Mouse (Mus musculus) MEL (cell line): ENCODE data around the gene Prkcz. TPM values are rescaled to one million over a fixed set of nuclear protein-coding genes. Genes with fewer than 3 reads are reported as not detected.

Experiments used
- DNase-seq: peaks from one replicate; pipeline ENCODE4 v3.0.0; 2011; ENCODE audit warnings: low read depth, low spot score
- H3K27ac ChIP-seq: 2 replicates; pipeline ENCODE4 v1.5.1; 2012; ENCODE audit warnings: low read depth, mild to moderate bottlenecking, control low read depth, low read length, moderate library complexity; ENCODE audit not compliant: control insufficient read depth
- H3K27me3 ChIP-seq, 2 experiments: fragments of 150-350 bp in 1 of 2; sonication (generic) in 1 of 2; 2 replicates each; pipeline ENCODE4 v1.6.1; 2012; ENCODE audit warnings: low read length in 2 of 2, mild to moderate bottlenecking in 2 of 2, improper control_type of control experiment in 1 of 2, moderate library complexity in 1 of 2; ENCODE audit not compliant: insufficient read depth in 2 of 2, control insufficient read depth in 1 of 2
- H3K36me3 ChIP-seq, 2 experiments: 2 replicates each; pipeline ENCODE4 v1.6.1; 2012 to 2014; ENCODE audit warnings: low read length in 2 of 2, improper control_type of control experiment in 1 of 2, inconsistent platforms in 1 of 2, mild to moderate bottlenecking in 1 of 2; ENCODE audit not compliant: insufficient read depth in 2 of 2, control insufficient read depth in 1 of 2
- H3K4me1 ChIP-seq, 2 experiments: fragments of 150-350 bp in 1 of 2; sonication (generic) in 1 of 2; 2 replicates each; pipeline ENCODE4 v1.6.1; 2012; ENCODE audit warnings: low read length in 2 of 2, improper control_type of control experiment in 1 of 2, mild to moderate bottlenecking in 1 of 2; ENCODE audit not compliant: insufficient read depth in 2 of 2, control insufficient read depth in 1 of 2
- H3K4me3 ChIP-seq, 2 experiments: fragments of 150-350 bp in 1 of 2; sonication (generic) in 1 of 2; 2 replicates each; pipeline ENCODE4 v1.5.1; 2012; ENCODE audit warnings: low read depth in 2 of 2, low read length in 2 of 2, mild to moderate bottlenecking in 2 of 2, moderate library complexity in 2 of 2, control low read depth in 1 of 2, improper control_type of control experiment in 1 of 2; ENCODE audit not compliant: control insufficient read depth in 1 of 2, insufficient read depth in 1 of 2
- H3K79me2 ChIP-seq: 2 replicates; pipeline ENCODE4 v1.6.1; 2012; ENCODE audit warnings: mild to moderate bottlenecking, low read length, moderate library complexity; ENCODE audit not compliant: control insufficient read depth, poor library complexity, insufficient read depth
- H3K9ac ChIP-seq: 2 replicates; pipeline ENCODE4 v1.6.1; 2012; ENCODE audit warnings: low read depth, mild to moderate bottlenecking, control low read depth, low read length, moderate library complexity; ENCODE audit not compliant: control insufficient read depth, poor library complexity, severe bottlenecking
- H3K9me3 ChIP-seq: fragments of 150-350 bp; sonication (generic); replicated peaks from 2 replicates; pipeline ENCODE4 v1.6.1; 2012; ENCODE audit warnings: mild to moderate bottlenecking, low read length, improper control_type of control experiment, moderate library complexity; ENCODE audit not compliant: insufficient read depth
- BHLHE40 ChIP-seq: IDR thresholded peaks from 2 replicates; pipeline ENCODE4 v1.6.1; 2012; ENCODE audit warnings: low read depth, mild to moderate bottlenecking, inconsistent platforms, low read length, improper control_type of control experiment, borderline replicate concordance
- CHD2 ChIP-seq: IDR thresholded peaks from 2 replicates; pipeline ENCODE4 v1.6.1; 2011; ENCODE audit warnings: low read length, improper control_type of control experiment
- CTCF ChIP-seq, 3 experiments: IDR thresholded peaks in 2 of 3; conservative IDR thresholded peaks in 1 of 3; 2 replicates each; pipeline ENCODE4 v1.5.1; 2011 to 2012; ENCODE audit warnings: low read length in 3 of 3, low read depth in 2 of 3, mild to moderate bottlenecking in 2 of 3, improper control_type of control experiment in 1 of 3, inconsistent platforms in 1 of 3, mixed read lengths in 1 of 3, moderate library complexity in 1 of 3; ENCODE audit not compliant: control insufficient read depth in 1 of 3, insufficient read depth in 1 of 3, poor library complexity in 1 of 3, severe bottlenecking in 1 of 3
- ELF1 ChIP-seq: IDR thresholded peaks from 2 replicates; pipeline ENCODE4 v1.6.1; 2014; ENCODE audit warnings: low read depth, mild to moderate bottlenecking, inconsistent platforms, low read length, improper control_type of control experiment, moderate library complexity
- EP300 ChIP-seq, 2 experiments: IDR thresholded peaks; 2 replicates each; pipeline ENCODE4 v1.6.1; 2011; ENCODE audit warnings: improper control_type of control experiment in 2 of 2, low read length in 2 of 2, low read depth in 1 of 2, mild to moderate bottlenecking in 1 of 2
- ETS1 ChIP-seq: IDR thresholded peaks from 2 replicates; pipeline ENCODE4 v1.6.1; 2012; ENCODE audit warnings: low read depth, mild to moderate bottlenecking, inconsistent platforms, low read length, improper control_type of control experiment, moderate library complexity
- MAZ ChIP-seq: IDR thresholded peaks from 2 replicates; pipeline ENCODE4 v1.6.1; 2012; ENCODE audit warnings: low read depth, mild to moderate bottlenecking, inconsistent platforms, low read length, improper control_type of control experiment
- MXI1 ChIP-seq: IDR thresholded peaks from 2 replicates; pipeline ENCODE4 v1.6.1; 2011; ENCODE audit warnings: mild to moderate bottlenecking, low read depth, low read length, improper control_type of control experiment
- MYB ChIP-seq: IDR thresholded peaks from 2 replicates; pipeline ENCODE4 v1.6.1; 2011; ENCODE audit warnings: mild to moderate bottlenecking, low read depth, low read length, improper control_type of control experiment
- MYC ChIP-seq: IDR thresholded peaks from 2 replicates; pipeline ENCODE4 v1.6.1; 2011; ENCODE audit warnings: low read depth, mild to moderate bottlenecking, low read length, improper control_type of control experiment, moderate library complexity
- NELFE ChIP-seq: IDR thresholded peaks from 2 replicates; pipeline ENCODE4 v1.6.1; 2011; ENCODE audit warnings: low read depth, low read length, improper control_type of control experiment
- POLR2A ChIP-seq, 2 experiments: IDR thresholded peaks; 2 replicates each; pipeline ENCODE4 v1.6.1; 2011 to 2012; ENCODE audit warnings: low read length in 2 of 2, mild to moderate bottlenecking in 2 of 2, control low read depth in 1 of 2, improper control_type of control experiment in 1 of 2, low read depth in 1 of 2, moderate library complexity in 1 of 2; ENCODE audit not compliant: control insufficient read depth in 1 of 2, insufficient read depth in 1 of 2, poor library complexity in 1 of 2
- SIN3A ChIP-seq: IDR thresholded peaks from 2 replicates; pipeline ENCODE4 v1.6.1; 2012; ENCODE audit warnings: low read length, improper control_type of control experiment, inconsistent platforms
- TAL1 ChIP-seq: IDR thresholded peaks from 2 replicates; pipeline ENCODE4 v1.6.1; 2012; ENCODE audit warnings: mild to moderate bottlenecking, inconsistent platforms, low read length, moderate library complexity, mixed read lengths
- TCF12 ChIP-seq: IDR thresholded peaks from 2 replicates; pipeline ENCODE4 v1.6.1; 2014; ENCODE audit warnings: low read depth, mild to moderate bottlenecking, inconsistent platforms, low read length, improper control_type of control experiment, moderate library complexity
- UBTF ChIP-seq: IDR thresholded peaks from 2 replicates; pipeline ENCODE4 v1.6.1; 2012; ENCODE audit warnings: low read depth, mild to moderate bottlenecking, inconsistent platforms, low read length, improper control_type of control experiment, moderate library complexity, borderline replicate concordance; ENCODE audit not compliant: insufficient read depth
- USF1 ChIP-seq: IDR thresholded peaks from 2 replicates; pipeline ENCODE4 v1.6.1; 2014; ENCODE audit warnings: low read depth, mild to moderate bottlenecking, inconsistent platforms, low read length, improper control_type of control experiment, moderate library complexity
- USF2 ChIP-seq, 2 experiments: IDR thresholded peaks; 2 replicates each; pipeline ENCODE4 v1.6.1; 2011 to 2012; ENCODE audit warnings: improper control_type of control experiment in 2 of 2, low read length in 2 of 2, borderline replicate concordance in 1 of 2, inconsistent platforms in 1 of 2, low read depth in 1 of 2, mild to moderate bottlenecking in 1 of 2; ENCODE audit not compliant: insufficient read depth in 1 of 2
- ZKSCAN1 ChIP-seq: IDR thresholded peaks from 2 replicates; pipeline ENCODE4 v1.6.1; 2012; ENCODE audit warnings: low read depth, mild to moderate bottlenecking, inconsistent platforms, low read length, improper control_type of control experiment, moderate library complexity
- ZMIZ1 ChIP-seq: IDR thresholded peaks from 2 replicates; pipeline ENCODE4 v1.6.1; 2012; ENCODE audit warnings: low read depth, mild to moderate bottlenecking, inconsistent platforms, low read length, improper control_type of control experiment, moderate library complexity
- ZNF384 ChIP-seq: IDR thresholded peaks from 2 replicates; pipeline ENCODE4 v1.6.1; 2012; ENCODE audit warnings: low read depth, mild to moderate bottlenecking, inconsistent platforms, low read length, improper control_type of control experiment
- polyA plus RNA-seq, 2 experiments: library from polyadenylated mRNA; stranded (reverse) in 1 of 2; unstranded in 1 of 2; fragments of >175 nt in 1 of 2; fragments of >200 nt in 1 of 2; gene quantifications; 2 replicates each; pipeline versions ENCODE4 v1.2.1 to v1.2.4; 2012; ENCODE audit warnings: low replicate concordance in 2 of 2, low read depth in 1 of 2; ENCODE audit not compliant: insufficient read length in 2 of 2, insufficient read depth in 1 of 2, missing spikeins in 1 of 2
- total RNA-seq: library from RNA; depleted of rRNA; stranded (reverse); fragments of 300-350 nt; gene quantifications from 2 replicates; pipeline ENCODE4 v1.2.3, GENCODE M21; 2012

The Prkcz gene
- total and polyA plus RNA-seq, 3 experiments = 0.12 to 0.92 TPM; not detected in 1

DNA sequence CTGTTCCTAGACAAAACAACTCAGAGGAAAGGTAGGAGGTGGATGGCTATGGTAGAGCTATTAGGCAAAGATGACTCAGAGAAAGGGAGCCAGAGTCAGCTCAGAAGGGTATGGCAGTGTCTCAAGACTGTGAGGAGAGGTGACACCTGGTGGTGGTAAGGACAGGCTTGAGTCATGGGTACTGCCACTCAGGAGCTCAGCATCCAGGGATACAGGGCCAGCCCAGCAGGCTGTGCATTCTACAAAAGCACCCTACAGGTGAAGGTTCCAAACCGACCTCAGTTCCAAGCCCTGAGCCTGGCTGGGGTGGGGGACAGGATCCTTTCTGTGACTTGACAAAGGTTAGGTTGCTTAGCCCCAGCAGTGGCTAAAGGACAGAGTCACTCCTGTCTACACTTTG, 72.6 kb downstream of the Prkcz start:
- Histone ChIP-seq H3K9me3 (no peaks in the 10 kb centered on the region), H3K9ac (no peak overlapping the region), H3K4me3 (no peak overlapping the region), H3K36me3 (no peaks in the 10 kb centered on the region), H3K27me3 (0 out of 4 replicates have a peak, but pooled peaks cover 0 to 1% of the 10 kb centered on the region in 2 experiments), H3K4me1 (no peaks in the 10 kb centered on the region), H3K27ac (no peak overlapping the region), H3K79me2 (no peaks in the 10 kb centered on the region)
- TF ChIP-seq NELFE = no peak
- no peak for TF ChIP-seq MYB
- no peak for TF ChIP-seq USF2 (IDR thresholded peaks at IDR 0.05; ENCODE audit: borderline replicate concordance in 1 of 2, insufficient read depth in 1 of 2, low read depth in 1 of 2, low read length in 2 of 2)
- TF ChIP-seq ZNF384 = no peak
- peak; percentile 6 to 15 (median 6); a peak in 1 of 6 replicates for TF ChIP-seq CTCF (IDR thresholded peaks at IDR 0.05 in 2 of 3, conservative IDR thresholded peaks at IDR 0.05 in 1 of 3; ENCODE audit: control insufficient read depth in 1 of 3, insufficient read depth in 1 of 3, low read depth in 2 of 3, low read length in 3 of 3, poor library complexity in 1 of 3, severe bottlenecking in 1 of 3)
- TF ChIP-seq USF1 = no peak
- TF ChIP-seq BHLHE40 = no peak
- TF ChIP-seq MYC = no peak
- no peak for DNase-seq

DNA sequence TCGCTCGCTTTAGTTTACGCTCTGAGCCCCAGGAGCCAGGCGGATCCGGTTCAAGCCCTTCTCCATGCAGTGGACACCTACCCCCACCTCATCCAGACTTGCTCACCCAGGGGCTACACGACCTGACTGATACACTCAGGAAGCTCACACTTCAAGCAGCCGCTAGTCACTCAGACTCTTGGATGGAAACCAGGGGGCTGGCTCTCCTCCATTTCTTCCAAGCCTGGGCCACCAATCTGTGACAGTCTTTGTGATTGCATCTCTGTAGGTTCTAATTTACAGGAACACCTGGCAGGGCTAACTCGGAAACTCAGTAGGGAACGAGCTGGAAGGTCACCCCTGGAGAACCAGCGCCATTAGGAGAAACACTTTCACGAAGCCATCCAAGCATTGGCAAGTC, 73.4 kb downstream of the Prkcz start:
- 0 out of 4 replicates have a peak, but pooled peaks cover 0 to 1% of the 10 kb centered on the region in 2 experiments for H3K27me3 ChIP-seq
- no peak for DNase-seq
- H3K4me1 ChIP-seq = no peaks in the 10 kb centered on the region
- H3K27ac ChIP-seq = no peak overlapping the region
- H3K36me3 ChIP-seq = no peaks in the 10 kb centered on the region
- no peak overlapping the region for H3K4me3 ChIP-seq
- no peaks in the 10 kb centered on the region for H3K9me3 ChIP-seq
- no peaks in the 10 kb centered on the region for H3K79me2 ChIP-seq
- TF ChIP-seq CHD2 (no peak), TAL1 (no peak), CTCF (IDR thresholded peaks at IDR 0.05 in 2 of 3, conservative IDR thresholded peaks at IDR 0.05 in 1 of 3; ENCODE audit: control insufficient read depth in 1 of 3, insufficient read depth in 1 of 3, low read depth in 2 of 3, low read length in 3 of 3, poor library complexity in 1 of 3, severe bottlenecking in 1 of 3) (no peak), MYB (no peak), NELFE (no peak), MXI1 (no peak), USF2 (IDR thresholded peaks at IDR 0.05; ENCODE audit: borderline replicate concordance in 1 of 2, insufficient read depth in 1 of 2, low read depth in 1 of 2, low read length in 2 of 2) (no peak), USF1 (no peak), UBTF (no peak), SIN3A (no peak), ELF1 (no peak), POLR2A (IDR thresholded peaks at IDR 0.05; ENCODE audit: control insufficient read depth in 1 of 2, insufficient read depth in 1 of 2, low read depth in 1 of 2, low read length in 2 of 2, poor library complexity in 1 of 2) (no peak), ZKSCAN1 (no peak), EP300 (IDR thresholded peaks at IDR 0.05; ENCODE audit: low read depth in 1 of 2, low read length in 2 of 2) (no peak), MAZ (no peak), ETS1 (no peak), ZMIZ1 (no peak), TCF12 (no peak)
- no peak overlapping the region for H3K9ac ChIP-seq
